Mouse (Mus musculus) midbrain, embryonic 10.5 days (tissue): ENCODE results near the gene Tom1l2. TPM values are rescaled to one million over a fixed set of nuclear protein-coding genes. Genes with fewer than 3 reads are reported as not detected.

Source experiments
- DNase-seq: peaks from one replicate; pipeline ENCODE4 v3.0.0-alpha.2; 2017; ENCODE audit warnings: low spot score
- H3K27ac ChIP-seq: fragments of 300-500 bp; sonication (generic); replicated peaks from 2 replicates; pipeline ENCODE4 v1.5.1; 2016; ENCODE audit warnings: mild to moderate bottlenecking
- H3K27me3 ChIP-seq: fragments of 300-500 bp; sonication (generic); 2 replicates; pipeline ENCODE4 v1.6.1; 2016; ENCODE audit warnings: low read depth, mild to moderate bottlenecking; ENCODE audit not compliant: poor library complexity, severe bottlenecking
- H3K36me3 ChIP-seq: fragments of 300-500 bp; sonication (generic); 2 replicates; pipeline ENCODE4 v1.6.1; 2016; ENCODE audit warnings: mild to moderate bottlenecking, moderate library complexity
- H3K4me1 ChIP-seq: fragments of 300-500 bp; sonication (generic); 2 replicates; pipeline ENCODE4 v1.6.1; 2016
- H3K4me3 ChIP-seq: fragments of 300-500 bp; sonication (generic); 2 replicates; pipeline ENCODE4 v1.5.1; 2016; ENCODE audit warnings: mild to moderate bottlenecking, moderate library complexity
- H3K9me3 ChIP-seq: fragments of 300-500 bp; sonication (generic); replicated peaks from 2 replicates; pipeline ENCODE4 v1.6.1; 2016; ENCODE audit warnings: mild to moderate bottlenecking
- WGBS: fragments of 180-500 bp; shearing (Covaris S2); methylation state at CpG from one replicate; pipeline ENCODE4 v1.1.7; 2016; 5-methylcytosine and 5-hydroxymethylcytosine counted together
- polyA plus RNA-seq: library from polyadenylated mRNA; unstranded; fragments of >200 nt; fragmentation: Nextera tagmentation; extraction: Ambion mirVana; gene quantifications from 2 replicates; pipeline ENCODE4 v1.2.1, GENCODE M21; 2016

Gene Tom1l2
- polyA plus RNA-seq, 1 experiment from 2014 or later, result 17.6 TPM

GRCm38 (mm10) chr11:60199702-60200184 lies 153.0 kb downstream of the Tom1l2 start:
- 21% methylated on average over 18 of the region's 18 CpGs for WGBS
- H3K36me3 ChIP-seq, result peaks cover 98% of the 10 kb centered on the region
- peak; percentile 90 for DNase-seq
- peaks cover 16% of the 10 kb centered on the region for H3K4me1 ChIP-seq
- peak overlapping the region; percentile 27; the same call in 1 of the 2 replicates for H3K4me3 ChIP-seq
- peak overlapping the region; percentile 79 for H3K27ac ChIP-seq
- peaks cover 4% of the 10 kb centered on the region for H3K9me3 ChIP-seq
- no peaks in the 10 kb centered on the region for H3K27me3 ChIP-seq

- Histone ChIP-seq H3K4me3 (no peak overlapping the region), H3K27me3 (no peaks in the 10 kb centered on the region), H3K27ac (no peak overlapping the region), H3K36me3 (peaks cover 98% of the 10 kb centered on the region), H3K4me1 (peaks cover 15% of the 10 kb centered on the region), H3K9me3 (peaks cover 12% of the 10 kb centered on the region)
- WGBS, result 91% methylated on average over 12 of the region's 12 CpGs
- no peak for DNase-seq
These were observed 154.1 kb downstream of the Tom1l2 start for GRCm38 (mm10) chr11:60198651-60199050.

GRCm38 (mm10) chr11:60197998-60198619 lies 154.6 kb downstream of the Tom1l2 start:
- 87% methylated on average over 24 of the region's 24 CpGs for WGBS
- no peaks in the 10 kb centered on the region for H3K27me3 ChIP-seq
- H3K4me1 ChIP-seq, result peaks cover 11% of the 10 kb centered on the region
- no peak overlapping the region for H3K4me3 ChIP-seq
- peaks cover 12% of the 10 kb centered on the region for H3K9me3 ChIP-seq
- no peak for DNase-seq
- no peak overlapping the region; the same call in 1 of the 2 replicates for H3K27ac ChIP-seq
- H3K36me3 ChIP-seq, result peaks cover 98% of the 10 kb centered on the region

- H3K36me3 ChIP-seq, result peaks cover 98% of the 10 kb centered on the region
- no peak overlapping the region for H3K27ac ChIP-seq
- 84% methylated on average over 5 of the region's 5 CpGs for WGBS
These were observed 156.4 kb downstream of the Tom1l2 start for GRCm38 (mm10) chr11:60196344-60196743.

GRCm38 (mm10) chr11:60195108-60195507 lies 157.6 kb downstream of the Tom1l2 start:
- H3K36me3 ChIP-seq, result peaks cover 98% of the 10 kb centered on the region
- H3K4me1 ChIP-seq, result peaks cover 9% of the 10 kb centered on the region
- H3K9me3 ChIP-seq, result peaks cover 12% of the 10 kb centered on the region
- DNase-seq, result no peak
- H3K4me3 ChIP-seq, result no peak overlapping the region
- no peaks in the 10 kb centered on the region for H3K27me3 ChIP-seq
- H3K27ac ChIP-seq, result no peak overlapping the region

More at GRCm38 (mm10) chr11:60196344-60196743, 156.4 kb downstream of the Tom1l2 start:
- Histone ChIP-seq H3K4me1 (peaks cover 11% of the 10 kb centered on the region), H3K4me3 (no peak overlapping the region), H3K9me3 (peaks cover 12% of the 10 kb centered on the region), H3K27me3 (no peaks in the 10 kb centered on the region)
- DNase-seq, result no peak

- no peak overlapping the region for H3K27ac ChIP-seq
- no peaks in the 10 kb centered on the region for H3K27me3 ChIP-seq
- no peak for DNase-seq
- 94% methylated on average over 4 of the region's 4 CpGs for WGBS
- peaks cover 12% of the 10 kb centered on the region for H3K9me3 ChIP-seq
- H3K4me1 ChIP-seq, result peaks cover 16% of the 10 kb centered on the region; the same call in 1 of the 2 replicates
- no peak overlapping the region for H3K4me3 ChIP-seq
- H3K36me3 ChIP-seq, result peaks cover 99% of the 10 kb centered on the region
These were observed 159.1 kb downstream of the Tom1l2 start for GRCm38 (mm10) chr11:60193556-60193955.

- WGBS, result 87% methylated on average over 6 of the region's 6 CpGs
- no peak for DNase-seq
- Histone ChIP-seq H3K27ac (no peak overlapping the region), H3K4me3 (no peak overlapping the region), H3K9me3 (peaks cover 12% of the 10 kb centered on the region), H3K36me3 (peaks cover 99% of the 10 kb centered on the region), H3K27me3 (no peaks in the 10 kb centered on the region), H3K4me1 (peaks cover 17% of the 10 kb centered on the region; the same call in 1 of the 2 replicates)
These were observed 160.2 kb downstream of the Tom1l2 start for GRCm38 (mm10) chr11:60192534-60192933.

- Histone ChIP-seq H3K27me3 (no peaks in the 10 kb centered on the region), H3K4me1 (peaks cover 28% of the 10 kb centered on the region), H3K4me3 (no peak overlapping the region), H3K9me3 (peaks cover 12% of the 10 kb centered on the region), H3K36me3 (peaks cover 100% of the 10 kb centered on the region), H3K27ac (peak overlapping the region; percentile 33)
- DNase-seq, result no peak
- 92% methylated on average over 17 of the region's 17 CpGs for WGBS
These were observed 162.6 kb downstream of the Tom1l2 start for GRCm38 (mm10) chr11:60190055-60190641.

GRCm38 (mm10) chr11:60189501-60190040 lies 163.1 kb downstream of the Tom1l2 start:
- Histone ChIP-seq H3K4me1 (peaks cover 34% of the 10 kb centered on the region), H3K9me3 (peaks cover 6% of the 10 kb centered on the region), H3K27me3 (no peaks in the 10 kb centered on the region), H3K36me3 (peaks cover 100% of the 10 kb centered on the region), H3K27ac (peak overlapping the region; percentile 33), H3K4me3 (no peak overlapping the region)
- 92% methylated on average over 21 of the region's 21 CpGs for WGBS
- no peak for DNase-seq

- no peaks in the 10 kb centered on the region for H3K9me3 ChIP-seq
- DNase-seq, result no peak
- H3K4me1 ChIP-seq, result peaks cover 46% of the 10 kb centered on the region
- no peak overlapping the region for H3K27ac ChIP-seq
- H3K27me3 ChIP-seq, result no peaks in the 10 kb centered on the region
- H3K36me3 ChIP-seq, result peaks cover 90% of the 10 kb centered on the region
- WGBS, result 93% methylated on average over 25 of the region's 25 CpGs
- no peak overlapping the region for H3K4me3 ChIP-seq
These were observed 164.3 kb downstream of the Tom1l2 start for GRCm38 (mm10) chr11:60188275-60188853.

GRCm38 (mm10) chr11:60187070-60187469 lies 165.6 kb downstream of the Tom1l2 start:
- 91% methylated on average over 11 of the region's 11 CpGs for WGBS
- H3K27ac ChIP-seq, result no peak overlapping the region
- peaks cover 59% of the 10 kb centered on the region for H3K4me1 ChIP-seq
- H3K36me3 ChIP-seq, result peaks cover 77% of the 10 kb centered on the region
- DNase-seq, result no peak
- H3K27me3 ChIP-seq, result no peaks in the 10 kb centered on the region
- H3K4me3 ChIP-seq, result no peak overlapping the region
- H3K9me3 ChIP-seq, result no peaks in the 10 kb centered on the region

- H3K9me3 ChIP-seq, result no peaks in the 10 kb centered on the region
- 87% methylated on average over 20 of the region's 20 CpGs for WGBS
- H3K4me1 ChIP-seq, result peaks cover 74% of the 10 kb centered on the region
- peak overlapping the region; percentile 75; the same call in 1 of the 2 replicates for H3K27ac ChIP-seq
- no peak overlapping the region for H3K4me3 ChIP-seq
- DNase-seq, result no peak
- no peaks in the 10 kb centered on the region for H3K27me3 ChIP-seq
- peaks cover 62% of the 10 kb centered on the region for H3K36me3 ChIP-seq
These were observed 167.1 kb downstream of the Tom1l2 start for GRCm38 (mm10) chr11:60185396-60186231.
